Mouse (Mus musculus): ENCODE measurements around the gene Psd4. TPM values are rescaled to one million over a fixed set of nuclear protein-coding genes. Genes with fewer than 3 reads are reported as not detected.

Gene Psd4
- 100 to 1,000 TPM in 1 of 2 experiments, 10 to 100 TPM in 1; 86.5 to 142 TPM for polyA plus RNA-seq (2017; shearing (Covaris generic))

GRCm38 (mm10) chr2:24367030-24367894, at the start of gene Psd4:
Psd4 (plus strand) TSS chr2:24367580.
- peak; percentile 63 for ATAC-seq

DNA sequence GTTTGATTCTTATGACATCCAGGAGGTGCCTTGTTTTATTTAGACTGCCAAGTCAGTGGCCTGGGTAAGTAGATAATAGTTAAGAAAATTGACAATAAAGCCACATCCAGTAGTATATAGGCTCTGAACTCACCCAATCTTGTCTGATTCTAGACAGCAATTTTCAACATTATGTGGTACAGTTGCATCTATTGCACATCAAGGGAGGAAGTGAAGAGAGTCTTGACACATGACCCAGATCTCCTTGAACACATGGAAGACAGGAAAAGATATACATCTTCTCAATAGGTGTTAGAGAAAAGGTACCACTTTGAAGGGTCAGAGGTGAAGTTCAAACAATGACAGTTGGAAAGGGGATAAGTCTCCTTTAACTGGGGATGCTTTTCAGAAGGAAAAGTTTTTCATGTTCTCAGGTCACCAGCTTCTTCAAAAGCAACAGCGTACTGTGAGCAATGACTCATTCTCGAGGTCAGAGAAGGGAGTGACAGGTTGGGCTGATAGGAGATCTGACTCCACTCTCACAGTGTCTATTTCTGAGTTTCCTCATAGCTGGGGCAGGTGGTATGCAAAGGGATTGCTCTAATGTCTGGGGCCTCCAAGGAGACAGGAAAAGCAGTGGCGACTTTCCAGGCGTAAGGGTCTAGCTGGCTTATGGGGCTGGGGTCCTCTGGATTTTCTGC, 49.3 kb upstream of the Psd4 start:
- ATAC-seq, result no peak

DNA sequence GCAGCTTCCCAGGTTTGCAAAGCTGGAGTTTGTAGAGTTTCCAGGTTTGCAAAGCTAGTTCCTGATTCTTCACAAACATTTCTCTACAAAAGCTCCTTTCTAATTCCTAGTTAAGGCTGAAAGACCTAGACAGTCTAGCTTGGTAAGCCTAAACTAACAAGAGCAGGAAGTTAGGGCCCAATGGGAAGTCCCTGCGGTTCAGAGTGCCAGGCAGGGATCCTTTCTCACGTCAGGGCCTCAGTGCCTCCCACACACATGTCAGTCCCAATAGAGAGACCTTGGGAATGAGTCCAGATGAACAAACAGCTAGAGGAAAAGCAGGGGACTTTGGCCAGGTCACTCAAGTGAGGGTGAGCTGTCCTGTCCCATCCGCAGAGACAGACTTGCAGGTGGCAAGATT, 32.0 kb upstream of the Psd4 start:
- ATAC-seq, result peak; percentile 60

GRCm38 (mm10) chr2:24336545-24336944, 30.8 kb upstream of the Psd4 start, which contains the start of gene Il1rn:
Il1rn (plus strand) TSS chr2:24336853.
- ATAC-seq, result no peak

GRCm38 (mm10) chr2:24341395-24341885, 25.9 kb upstream of the Psd4 start:
- no peak for ATAC-seq

GRCm38 (mm10) chr2:24344619-24345018, 22.8 kb upstream of the Psd4 start:
- no peak for ATAC-seq

DNA sequence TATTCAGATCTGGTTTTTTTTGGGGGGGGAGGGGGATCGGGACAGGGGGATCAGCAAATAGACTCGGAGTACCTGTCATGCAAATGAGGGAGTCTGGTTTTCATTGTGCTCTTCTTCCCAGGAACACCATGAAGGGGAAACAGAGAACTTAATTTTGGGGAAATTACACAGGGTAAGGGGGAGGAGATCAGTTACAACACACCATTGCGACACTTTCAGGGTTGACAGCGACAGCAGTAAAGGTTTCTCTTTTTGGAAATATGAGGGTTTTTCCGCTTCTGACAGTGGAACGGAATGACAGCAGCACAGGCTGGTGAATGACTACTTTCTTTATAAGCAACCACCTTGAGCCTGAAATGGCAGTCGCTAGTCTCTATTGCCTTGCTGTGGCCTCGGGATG, 22.3 kb upstream of the Psd4 start:
- ATAC-seq, result no peak

GRCm38 (mm10) chr2:24347926-24348325, 19.5 kb upstream of the Psd4 start:
- no peak for ATAC-seq

GRCm38 (mm10) chr2:24351159-24351558, 16.2 kb upstream of the Psd4 start:
- no peak for ATAC-seq

DNA sequence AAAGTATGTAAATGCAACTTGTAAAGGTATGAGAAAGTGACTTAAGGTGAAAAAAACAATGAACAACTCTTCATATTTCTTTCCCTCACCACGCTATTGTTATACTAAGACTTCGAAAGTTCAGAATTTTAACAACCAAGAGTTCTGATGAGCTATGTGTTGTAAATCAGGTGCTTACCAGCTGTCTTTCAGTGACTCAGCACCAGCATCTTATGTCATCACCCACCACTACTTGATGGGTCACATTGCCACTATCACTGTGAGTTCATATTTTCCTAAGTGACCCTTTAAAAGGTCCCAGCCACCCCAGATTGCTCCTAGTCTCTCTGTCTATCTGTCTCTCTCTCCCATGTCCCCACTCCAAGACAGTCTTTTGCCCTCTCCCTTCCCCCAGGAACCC, 14.3 kb upstream of the Psd4 start:
- ATAC-seq, result no peak

DNA sequence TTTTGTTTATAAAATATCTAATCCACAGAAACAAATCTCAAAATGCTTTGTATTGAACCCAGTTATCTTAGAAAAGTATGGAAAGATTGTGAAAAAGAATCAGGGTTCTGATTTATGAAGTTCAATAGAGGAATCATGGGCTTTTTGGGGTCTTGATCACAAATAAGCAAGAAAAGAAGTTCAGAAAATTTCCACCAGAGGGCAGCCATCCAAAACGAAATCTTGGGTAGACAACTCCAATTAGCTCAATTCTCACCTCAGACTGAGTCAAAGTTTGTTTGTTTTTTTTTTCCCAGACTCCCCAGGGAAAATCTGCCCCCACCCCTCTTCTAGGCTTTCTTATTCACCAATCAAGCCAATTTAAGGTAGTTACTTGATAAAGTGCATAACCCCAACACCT, 9.7 kb upstream of the Psd4 start:
- ATAC-seq, result peak; percentile 52

GRCm38 (mm10) chr2:24359347-24359746, 8.0 kb upstream of the Psd4 start:
- peak; percentile 88 for ATAC-seq

DNA sequence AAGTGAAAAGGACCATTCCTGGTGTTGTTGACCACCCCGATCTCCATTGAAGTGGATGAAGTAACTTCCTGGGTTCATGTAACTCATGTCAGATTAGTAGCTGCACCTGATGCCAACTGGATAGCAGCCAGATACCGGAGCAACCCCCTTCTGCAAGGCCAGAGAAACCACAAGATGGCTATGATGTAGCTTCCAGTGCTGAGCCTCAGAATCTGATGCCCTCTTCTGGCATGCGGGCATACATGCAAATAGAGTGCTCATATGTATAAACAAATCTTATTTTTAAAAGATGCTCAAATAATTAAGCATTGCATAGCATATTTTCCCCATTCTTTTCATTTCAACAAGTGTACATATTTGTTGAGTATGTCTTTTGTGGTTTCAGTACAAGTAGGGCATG, 3.6 kb upstream of the Psd4 start:
- ATAC-seq, result no peak

DNA sequence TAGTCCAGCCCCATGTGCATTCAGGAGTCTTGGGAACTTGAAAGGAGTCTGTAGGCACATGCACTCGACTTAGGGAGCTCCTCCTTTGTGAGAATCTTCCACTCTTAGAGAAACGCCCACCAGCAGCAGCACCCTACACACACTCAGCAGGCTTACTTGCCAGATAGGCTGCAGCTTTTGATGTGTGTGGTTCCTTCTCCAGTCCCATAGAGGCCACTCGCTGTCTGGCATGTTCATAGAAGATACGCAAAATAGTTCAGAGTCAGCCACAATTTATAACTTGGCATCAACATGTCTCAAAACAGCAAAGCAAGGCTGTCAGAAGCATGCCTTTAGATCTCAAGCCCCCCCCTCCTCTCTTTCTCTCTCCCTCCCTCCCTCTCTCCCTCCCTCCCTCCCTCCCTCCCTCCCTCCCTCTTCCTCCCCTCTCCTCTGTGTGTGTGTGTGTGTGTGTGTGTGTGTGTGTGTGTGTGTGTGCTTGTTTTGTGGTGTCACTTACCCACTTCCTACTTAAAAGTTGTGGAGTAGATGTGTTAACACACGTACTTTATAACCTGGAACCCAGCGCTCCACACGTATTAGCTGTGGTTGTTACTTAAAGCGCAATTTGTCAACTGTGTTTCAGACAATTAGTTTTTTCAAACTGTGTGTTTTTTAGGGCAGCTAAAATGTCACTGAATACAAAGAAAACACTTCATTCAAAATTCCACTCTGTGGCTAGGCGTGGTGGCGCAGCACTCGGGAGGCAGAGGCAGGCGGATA, 985 bp upstream of the Psd4 start:
- ATAC-seq, result peak; percentile 46

DNA sequence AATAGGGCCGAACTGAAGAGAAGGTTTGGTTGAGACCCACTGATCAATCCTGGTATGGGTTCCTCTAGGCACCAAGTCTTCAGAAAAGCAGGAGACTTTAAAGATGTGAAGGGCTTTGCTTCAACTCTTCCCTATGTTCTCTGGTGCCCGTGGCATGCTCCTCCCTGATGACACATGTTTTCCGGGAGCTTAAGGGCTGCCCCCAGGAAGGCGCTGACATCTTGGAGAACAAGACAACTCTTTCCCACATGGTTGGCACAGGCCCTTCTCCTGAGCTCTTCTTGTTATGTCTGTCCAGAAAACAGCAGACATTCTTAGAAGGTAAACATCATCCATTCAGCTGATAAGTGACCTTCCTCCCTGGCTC, 498 bp downstream of the Psd4 start:
- no peak for ATAC-seq

DNA sequence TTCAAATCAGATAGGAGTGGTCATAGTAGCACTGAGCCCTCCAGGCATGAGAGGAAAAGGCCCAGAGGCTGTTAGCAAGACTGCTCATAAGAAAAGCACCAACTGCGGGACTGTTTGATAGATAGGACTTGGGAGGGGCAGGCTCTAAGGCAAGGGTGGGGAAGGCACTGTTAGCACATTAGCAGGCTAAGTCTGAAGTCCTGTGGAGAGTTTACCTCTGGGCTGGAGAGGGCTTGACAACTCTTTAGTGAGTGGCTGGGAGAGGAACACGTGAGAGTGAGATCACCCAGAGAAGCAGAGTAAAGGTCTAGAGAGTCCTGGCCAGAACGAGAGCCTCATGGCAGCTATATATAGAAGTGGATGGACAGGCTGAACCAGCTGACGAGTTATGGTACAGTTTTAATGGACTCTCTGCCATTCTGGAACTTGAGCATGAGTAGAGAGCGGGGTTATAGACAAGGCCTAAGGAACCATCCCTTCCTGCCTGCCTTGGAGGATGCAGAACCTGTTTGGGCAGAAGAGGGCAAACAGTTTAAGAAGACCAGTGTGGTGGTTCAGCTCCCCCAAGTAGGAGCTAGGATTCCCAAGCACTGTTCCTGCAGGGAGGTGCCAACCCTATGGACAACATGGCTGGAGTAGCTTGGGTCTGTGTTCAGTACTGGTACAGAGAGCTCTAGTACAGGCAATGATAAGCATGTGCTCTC, 11.5 kb downstream of the Psd4 start:
- ATAC-seq, result no peak

DNA sequence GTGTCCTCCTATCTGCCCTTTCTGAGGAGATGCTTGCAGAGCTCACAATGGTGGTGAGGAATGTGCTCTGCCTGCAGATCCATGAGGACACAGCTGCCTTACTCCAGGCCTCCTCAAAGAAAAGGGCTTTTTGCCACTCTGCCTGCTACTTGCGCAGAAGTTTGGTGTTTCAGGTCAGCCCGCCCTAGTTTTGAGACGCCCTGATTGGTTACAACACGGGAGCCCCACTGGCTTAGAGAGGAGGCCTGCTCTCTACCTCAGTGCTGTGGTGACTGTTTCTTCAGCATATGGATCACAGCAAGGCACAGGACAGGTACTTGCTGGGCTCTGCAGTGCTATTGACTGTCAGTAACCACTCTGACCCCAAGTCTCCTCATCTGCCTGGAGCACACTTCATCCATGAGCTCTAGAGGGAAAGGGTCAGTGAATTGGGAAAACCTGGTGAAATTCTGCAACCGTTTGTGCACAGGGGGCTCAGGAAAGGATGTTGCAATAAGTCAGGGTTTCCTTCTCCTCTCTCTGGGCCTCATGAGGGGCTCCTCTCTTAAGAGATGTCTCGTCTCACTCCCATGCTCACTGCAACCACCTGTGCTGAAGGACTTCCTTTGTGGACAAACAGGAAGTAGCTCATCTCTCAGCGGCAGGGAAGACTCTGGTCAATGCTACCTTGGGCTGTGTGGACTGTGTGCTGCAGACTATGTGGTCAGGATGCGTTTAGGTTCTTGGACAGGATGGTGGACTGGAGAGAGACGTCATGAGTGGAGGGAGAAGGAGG, 15.3 kb downstream of the Psd4 start:
- no peak for ATAC-seq

DNA sequence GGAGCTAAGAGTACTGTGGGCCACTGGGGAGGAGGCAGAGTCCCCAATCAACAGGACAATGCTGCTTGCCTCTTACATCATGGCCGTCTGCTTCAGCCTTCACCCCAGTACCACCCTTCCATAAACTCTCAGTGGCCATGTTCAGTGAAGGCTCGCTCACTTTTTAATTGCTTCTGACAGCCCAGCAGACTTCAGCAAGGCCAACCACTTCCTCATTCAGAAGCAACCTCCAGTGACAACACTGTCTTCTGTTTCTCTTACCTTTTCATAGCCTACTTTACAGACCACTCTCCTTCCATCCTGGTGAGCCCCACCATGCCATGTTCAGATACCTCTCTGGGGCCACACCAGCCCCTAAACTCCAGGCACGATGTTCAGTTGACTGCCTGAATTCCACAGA, 16.3 kb downstream of the Psd4 start:
- ATAC-seq, result no peak

DNA sequence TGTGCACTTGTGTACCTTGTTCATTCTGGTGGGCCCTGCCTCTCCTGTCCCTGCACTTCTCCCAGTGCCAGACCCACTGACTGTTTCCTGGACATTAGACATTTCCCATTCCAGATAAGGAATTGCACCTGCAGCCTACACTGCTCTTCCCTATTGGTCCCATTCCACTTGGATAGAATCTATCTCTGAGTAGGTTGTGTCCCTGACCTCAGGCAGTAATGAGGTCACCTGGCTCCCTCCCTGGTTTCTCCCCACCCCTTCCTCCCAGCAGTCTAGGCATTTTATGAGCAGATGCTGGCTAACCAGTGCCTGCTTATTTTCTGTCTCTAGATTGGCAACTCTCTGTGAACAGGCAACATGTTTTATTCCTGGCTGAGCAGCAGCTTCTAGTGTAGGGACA, 17.0 kb downstream of the Psd4 start:
- ATAC-seq, result no peak

DNA sequence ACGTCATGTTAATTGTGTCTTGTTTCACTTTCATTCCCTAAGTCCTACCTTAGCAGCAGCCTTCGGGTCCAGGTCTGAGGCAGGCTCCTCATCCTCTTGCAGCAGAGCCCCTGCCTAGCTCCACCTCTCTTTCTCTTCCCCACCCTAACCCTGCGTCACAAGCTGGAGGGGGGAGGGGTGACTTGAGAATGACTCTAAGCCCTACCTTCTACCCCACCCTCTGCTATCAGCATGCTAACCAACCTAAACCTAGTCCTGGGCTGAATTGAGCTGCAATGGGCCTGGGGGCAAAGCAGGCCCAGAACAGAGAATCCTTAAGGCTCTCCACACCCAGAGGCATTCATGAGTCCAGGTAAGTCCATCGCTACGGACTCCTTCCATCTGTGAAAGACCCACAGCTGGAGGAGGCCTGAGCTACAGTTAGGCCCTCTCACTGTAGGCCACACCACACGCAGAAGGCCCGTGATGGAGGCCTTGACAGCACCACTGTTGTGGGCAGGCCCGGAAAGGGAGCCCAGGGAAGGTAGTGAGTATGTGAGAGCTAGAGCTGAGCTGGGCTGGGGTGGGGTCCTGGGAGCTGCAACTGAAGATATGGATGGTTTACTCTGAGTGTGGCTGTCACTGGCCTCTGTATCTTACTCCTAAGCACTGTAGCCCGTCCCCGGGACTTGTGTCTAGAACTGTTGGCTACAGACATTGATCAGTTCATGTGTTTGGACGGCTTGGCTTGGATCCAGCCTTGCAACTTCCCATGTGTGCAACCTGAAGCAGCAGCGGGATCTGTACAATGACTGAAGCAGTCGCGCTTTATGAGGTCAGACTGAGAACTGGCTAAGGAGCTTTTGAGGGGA, 18.0 kb downstream of the Psd4 start:
- peak; percentile 78 for ATAC-seq

Data from CD4-positive, CD25-positive, alpha-beta regulatory T cell, adult 4 months (primary cell).